Mouse (Mus musculus) liver (tissue): ENCODE data around the gene Nfib.

Experiments used
- DNase-seq: peaks from one replicate; pipeline ENCODE4 v3.0.0-alpha.2; 2020; ENCODE audit warnings: mixed read lengths

Gene Nfib

GRCm38 (mm10) chr4:82494829-82495228, 210.7 kb downstream of the Nfib start:
- DNase-seq = no peak

GRCm38 (mm10) chr4:82494424-82494823, 211.1 kb downstream of the Nfib start:
- no peak for DNase-seq

GRCm38 (mm10) chr4:82493865-82494264, 211.7 kb downstream of the Nfib start:
- DNase-seq = no peak

- no peak for DNase-seq
Observed at GRCm38 (mm10) chr4:82493363-82493762, 212.2 kb downstream of the Nfib start.

- no peak for DNase-seq
Observed at GRCm38 (mm10) chr4:82492737-82493136, 212.8 kb downstream of the Nfib start.

- DNase-seq = no peak
Observed at GRCm38 (mm10) chr4:82489939-82490338, 215.6 kb downstream of the Nfib start.

GRCm38 (mm10) chr4:82485910-82486309, 219.6 kb downstream of the Nfib start:
- DNase-seq = no peak

GRCm38 (mm10) chr4:82483871-82484270, 221.7 kb downstream of the Nfib start:
- no peak for DNase-seq

- no peak for DNase-seq
Observed at GRCm38 (mm10) chr4:82483298-82483697, 222.3 kb downstream of the Nfib start.

GRCm38 (mm10) chr4:82480635-82481034, 224.9 kb downstream of the Nfib start:
- DNase-seq = no peak

- no peak for DNase-seq
Observed at GRCm38 (mm10) chr4:82479394-82479793, 226.2 kb downstream of the Nfib start.

- DNase-seq = no peak
Observed at GRCm38 (mm10) chr4:82477742-82478141, 227.8 kb downstream of the Nfib start.

- no peak for DNase-seq
Observed at GRCm38 (mm10) chr4:82476411-82476810, 229.1 kb downstream of the Nfib start.

- DNase-seq = no peak
Observed at GRCm38 (mm10) chr4:82474334-82474733, 231.2 kb downstream of the Nfib start.

GRCm38 (mm10) chr4:82470938-82471320, 234.6 kb downstream of the Nfib start:
- no peak for DNase-seq

GRCm38 (mm10) chr4:82470212-82470937, 235.2 kb downstream of the Nfib start:
- no peak for DNase-seq

- DNase-seq = no peak
Observed at GRCm38 (mm10) chr4:82468944-82469343, 236.6 kb downstream of the Nfib start.

GRCm38 (mm10) chr4:82466717-82467116, 238.8 kb downstream of the Nfib start:
- DNase-seq = no peak

- no peak for DNase-seq
Observed at GRCm38 (mm10) chr4:82466144-82466543, 239.4 kb downstream of the Nfib start.

- DNase-seq = peak; percentile 37
Observed at GRCm38 (mm10) chr4:82464051-82464632, 241.4 kb downstream of the Nfib start.

- no peak for DNase-seq
Observed at GRCm38 (mm10) chr4:82463189-82463715, 242.3 kb downstream of the Nfib start.

- no peak for DNase-seq
Observed at GRCm38 (mm10) chr4:82461676-82462075, 243.9 kb downstream of the Nfib start.

- no peak for DNase-seq
Observed at GRCm38 (mm10) chr4:82458895-82459294, 246.7 kb downstream of the Nfib start.

GRCm38 (mm10) chr4:82456908-82457307, 248.6 kb downstream of the Nfib start:
- no peak for DNase-seq

- no peak for DNase-seq
Observed at GRCm38 (mm10) chr4:82456323-82456713, 249.2 kb downstream of the Nfib start.
